Mouse (Mus musculus): ENCODE measurements around the gene Gatm. TPM values are rescaled to one million over a fixed set of nuclear protein-coding genes. Genes with fewer than 3 reads are reported as not detected.

Gene Gatm
- total RNA-seq (2023) = 1.3 TPM

GRCm38 (mm10) chr2:122610746-122611653 is at the start of gene Gatm:
TSS of gene Gatm (minus strand) at chr2:122611303.

GRCm38 (mm10) chr2:122636686-122637085 is 25.6 kb upstream of the Gatm start, which contains the start of gene AA467197:
TSS of gene AA467197 (plus strand) at chr2:122636986.

Other genes starting within 250 kb of the Gatm start
- gene Shf, start 242.1 kb downstream of the Gatm start, total RNA-seq (2023) = 8.0 TPM
- gene Slc28a2, start 184.8 kb downstream of the Gatm start, total RNA-seq (2023) = 144 TPM
- 66.0 TPM for gene Gm14085, start 126.4 kb downstream of the Gatm start, total RNA-seq (2023)
- gene AA467197, start 25.7 kb upstream of the Gatm start, total RNA-seq (2023) = 1.1 TPM
- 4.5 TPM for gene Slc30a4, start 91.4 kb upstream of the Gatm start, total RNA-seq (2023)
- gene Bloc1s6, start 127.2 kb upstream of the Gatm start, total RNA-seq (2023) = 24.6 TPM
- 1.2 TPM for gene Sqor, start 153.9 kb upstream of the Gatm start, total RNA-seq (2023)